Mouse (Mus musculus) midbrain, embryonic 12.5 days (tissue): ENCODE measurements around the gene Ddx27. TPM values are rescaled to one million over a fixed set of nuclear protein-coding genes. Genes with fewer than 3 reads are reported as not detected.

ENCODE experiments used
- ATAC-seq: fragments of 200-750 bp; cut with Nextera tagmentation; 2 replicates; pipeline ENCODE4 v1.8.0; 2017; ENCODE audit warnings: low read depth, moderate TSS enrichment, moderate library complexity; ENCODE audit not compliant: low FRiP score
- H3K27ac ChIP-seq: fragments of 300-500 bp; sonication (generic); replicated peaks from 2 replicates; pipeline ENCODE4 v1.5.1; 2016; ENCODE audit warnings: mild to moderate bottlenecking
- H3K27me3 ChIP-seq: fragments of 300-500 bp; sonication (generic); 2 replicates; pipeline ENCODE4 v1.6.1; 2016; ENCODE audit warnings: mild to moderate bottlenecking
- H3K36me3 ChIP-seq: fragments of 300-500 bp; sonication (generic); 2 replicates; pipeline ENCODE4 v1.6.1; 2016
- H3K4me1 ChIP-seq: fragments of 300-500 bp; sonication (generic); 2 replicates; pipeline ENCODE4 v1.6.1; 2016
- H3K4me2 ChIP-seq: fragments of 300-500 bp; sonication (generic); replicated peaks from 2 replicates; pipeline ENCODE4 v1.6.1; 2016; ENCODE audit warnings: mild to moderate bottlenecking, moderate library complexity
- H3K4me3 ChIP-seq: fragments of 300-500 bp; sonication (generic); 2 replicates; pipeline ENCODE4 v1.5.1; 2016; ENCODE audit warnings: mild to moderate bottlenecking
- H3K9ac ChIP-seq: fragments of 300-500 bp; sonication (generic); replicated peaks from 2 replicates; pipeline ENCODE4 v1.6.1; 2016; ENCODE audit warnings: mild to moderate bottlenecking, moderate library complexity
- H3K9me3 ChIP-seq: fragments of 300-500 bp; sonication (generic); 2 replicates; pipeline ENCODE4 v1.6.1; 2016; ENCODE audit warnings: mild to moderate bottlenecking
- WGBS: fragments of 180-500 bp; shearing (Covaris S2); methylation state at CpG from one replicate; pipeline ENCODE4 v1.1.7; 2016; 5-methylcytosine and 5-hydroxymethylcytosine counted together
- polyA plus RNA-seq: library from polyadenylated mRNA; unstranded; fragments of >200 nt; fragmentation: Nextera tagmentation; extraction: Ambion mirVana; gene quantifications from 2 replicates; pipeline ENCODE4 v1.2.1, GENCODE M21; 2016

Ddx27 gene
- polyA plus RNA-seq: 50.2 and 51.8 TPM in 2 replicates

- Histone ChIP-seq H3K27ac (peak within 1 kb of the TSS; percentile 39; the same call in 1 of the 2 replicates), H3K4me2 (peak within 1 kb of the TSS; percentile 97), H3K36me3 (peaks cover 18% of the 10 kb centered on the region), H3K9me3 (no peaks in the 10 kb centered on the region), H3K4me1 (peaks cover 18% of the 10 kb centered on the region), H3K9ac (peak within 1 kb of the TSS; percentile 82), H3K4me3 (peak within 1 kb of the TSS; percentile 92), H3K27me3 (no peaks in the 10 kb centered on the region)
- ATAC-seq: peak; percentile 89
- WGBS: 3% methylated on average over 37 of the region's 37 CpGs
These were observed at the start of gene Ddx27 for GRCm38 (mm10) chr2:167014702-167015381. Ddx27 (plus strand) TSS chr2:167015193.

DNA sequence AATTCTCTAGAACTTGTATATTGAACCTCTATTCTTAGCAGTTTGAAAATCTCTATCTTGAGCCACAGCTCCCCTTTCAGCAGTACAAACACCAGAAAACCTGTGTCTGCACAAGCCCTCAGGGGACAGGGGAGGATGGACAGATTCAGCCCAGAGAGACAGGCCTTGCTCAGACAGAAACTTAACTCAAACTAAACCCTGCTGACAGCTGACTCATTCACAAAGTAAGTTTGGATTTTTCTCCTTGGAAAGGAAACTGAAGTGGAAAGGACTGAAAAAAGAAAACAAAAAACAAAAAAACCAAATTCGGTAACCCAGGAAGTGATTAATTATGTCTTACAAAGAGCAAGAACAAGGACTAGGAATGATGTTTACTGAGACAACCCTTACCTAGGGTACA, 41.8 kb upstream of the Ddx27 start:
- H3K36me3 ChIP-seq: no peaks in the 10 kb centered on the region
- H3K9me3 ChIP-seq: no peaks in the 10 kb centered on the region
- no peak for ATAC-seq
- H3K4me3 ChIP-seq: no peak overlapping the region
- no peak overlapping the region for H3K4me2 ChIP-seq
- 88% methylated on average over 1 of the region's 1 CpGs for WGBS
- no peak overlapping the region for H3K27ac ChIP-seq
- no peaks in the 10 kb centered on the region for H3K27me3 ChIP-seq
- H3K9ac ChIP-seq: no peak overlapping the region
- H3K4me1 ChIP-seq: peaks cover 7% of the 10 kb centered on the region; the same call in 1 of the 2 replicates

- no peaks in the 10 kb centered on the region for H3K9me3 ChIP-seq
- no peaks in the 10 kb centered on the region for H3K36me3 ChIP-seq
- WGBS: 85% methylated on average over 6 of the region's 6 CpGs
- no peak overlapping the region for H3K27ac ChIP-seq
- no peak overlapping the region for H3K4me3 ChIP-seq
- H3K27me3 ChIP-seq: no peaks in the 10 kb centered on the region
- no peak overlapping the region for H3K9ac ChIP-seq
- peaks cover 7% of the 10 kb centered on the region; the same call in 1 of the 2 replicates for H3K4me1 ChIP-seq
- H3K4me2 ChIP-seq: no peak overlapping the region
- ATAC-seq: no peak
These were observed 40.7 kb upstream of the Ddx27 start for GRCm38 (mm10) chr2:166974177-166974872.

DNA sequence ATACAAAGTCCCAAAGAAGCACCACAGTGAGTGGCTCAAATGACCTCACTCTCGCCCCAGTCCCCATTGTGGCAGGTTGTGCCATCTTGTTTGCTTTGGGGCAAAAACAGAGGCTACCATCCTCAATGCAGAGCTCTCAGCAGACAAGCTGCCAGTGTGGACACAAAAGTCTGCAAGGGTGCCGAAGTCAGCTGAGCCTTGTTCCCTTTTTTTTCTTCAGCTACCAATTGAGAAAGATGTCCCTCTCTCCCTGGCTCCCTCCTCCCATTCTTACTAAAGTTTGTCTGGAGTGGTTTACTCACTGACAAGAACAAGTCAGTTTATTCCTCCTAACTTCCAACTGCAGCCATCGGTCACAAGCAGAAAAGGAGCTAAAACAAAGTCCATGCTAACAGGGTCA, 38.6 kb upstream of the Ddx27 start:
- no peak overlapping the region for H3K4me3 ChIP-seq
- H3K4me1 ChIP-seq: peaks cover 7% of the 10 kb centered on the region; the same call in 1 of the 2 replicates
- H3K27ac ChIP-seq: no peak overlapping the region
- H3K27me3 ChIP-seq: no peaks in the 10 kb centered on the region
- no peaks in the 10 kb centered on the region for H3K36me3 ChIP-seq
- WGBS: 81% methylated on average over 3 of the region's 3 CpGs
- H3K4me2 ChIP-seq: no peak overlapping the region
- no peak for ATAC-seq
- no peaks in the 10 kb centered on the region for H3K9me3 ChIP-seq
- H3K9ac ChIP-seq: no peak overlapping the region

- H3K4me1 ChIP-seq: peaks cover 7% of the 10 kb centered on the region; the same call in 1 of the 2 replicates
- ATAC-seq: no peak
- no peak overlapping the region for H3K4me2 ChIP-seq
- H3K9me3 ChIP-seq: no peaks in the 10 kb centered on the region
- H3K27ac ChIP-seq: no peak overlapping the region
- no peak overlapping the region for H3K9ac ChIP-seq
- H3K4me3 ChIP-seq: no peak overlapping the region
- no peaks in the 10 kb centered on the region for H3K36me3 ChIP-seq
- WGBS: 82% methylated on average over 3 of the region's 3 CpGs
- no peaks in the 10 kb centered on the region for H3K27me3 ChIP-seq
These were observed 37.5 kb upstream of the Ddx27 start for GRCm38 (mm10) chr2:166977490-166977889.

DNA sequence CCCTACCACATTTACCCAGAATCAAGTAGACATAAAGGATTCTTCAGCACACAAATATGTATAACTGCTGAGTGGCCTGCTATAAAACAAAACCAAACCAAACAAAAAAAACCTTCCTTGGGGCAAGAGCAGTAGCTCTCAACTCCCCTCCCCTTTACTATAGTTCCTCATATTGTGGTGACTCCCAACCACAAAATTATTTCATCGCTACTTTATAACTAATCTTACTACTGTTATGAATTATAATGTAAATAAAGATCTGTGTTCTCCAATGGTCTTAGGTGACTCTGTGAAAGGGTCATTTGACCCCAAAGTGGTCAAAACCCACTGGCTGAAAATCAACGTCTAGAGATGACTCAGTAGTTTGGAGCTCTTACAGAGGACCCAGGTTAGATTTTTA, 34.8 kb upstream of the Ddx27 start:
- Histone ChIP-seq H3K9me3 (no peaks in the 10 kb centered on the region), H3K4me1 (peaks cover 7% of the 10 kb centered on the region; the same call in 1 of the 2 replicates), H3K4me2 (no peak overlapping the region), H3K9ac (no peak overlapping the region), H3K27me3 (no peaks in the 10 kb centered on the region), H3K36me3 (no peaks in the 10 kb centered on the region), H3K27ac (no peak overlapping the region), H3K4me3 (no peak overlapping the region)
- WGBS: 92% methylated on average over 2 of the region's 2 CpGs
- no peak for ATAC-seq

DNA sequence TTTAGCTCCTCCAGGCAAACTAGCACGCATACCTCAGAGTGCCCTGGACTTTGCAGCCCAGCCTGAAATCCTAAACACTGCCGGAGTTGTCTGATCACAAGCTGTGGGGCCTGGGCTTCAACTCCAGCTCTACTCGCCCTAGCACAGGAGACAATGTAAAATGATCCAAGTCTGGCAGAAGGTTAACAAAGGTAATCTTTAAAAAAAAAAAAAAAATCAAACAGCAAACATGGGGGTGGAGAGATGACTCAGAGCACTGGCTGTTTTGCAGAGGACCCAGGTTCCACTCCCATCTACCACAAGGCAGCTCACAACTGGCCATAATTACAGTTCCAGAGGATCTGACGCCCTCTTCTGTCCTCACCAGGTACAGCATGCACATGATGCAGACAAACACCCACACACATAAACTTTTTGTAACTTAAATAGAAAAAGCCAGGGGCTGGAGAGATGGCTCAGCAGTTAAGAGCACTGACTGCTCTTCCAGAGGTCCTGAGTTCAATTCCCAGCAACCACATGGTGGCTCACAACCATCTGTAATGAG, 31.6 kb upstream of the Ddx27 start:
- Histone ChIP-seq H3K4me2 (no peak overlapping the region), H3K4me1 (no peaks in the 10 kb centered on the region), H3K9ac (no peak overlapping the region), H3K27me3 (no peaks in the 10 kb centered on the region), H3K36me3 (no peaks in the 10 kb centered on the region), H3K27ac (no peak overlapping the region), H3K4me3 (no peak overlapping the region), H3K9me3 (no peaks in the 10 kb centered on the region)
- no peak for ATAC-seq
- WGBS: 88% methylated on average over 4 of the region's 4 CpGs

GRCm38 (mm10) chr2:166990861-166991260, 24.1 kb upstream of the Ddx27 start:
- no peak overlapping the region for H3K4me3 ChIP-seq
- no peak for ATAC-seq
- no peak overlapping the region for H3K27ac ChIP-seq
- WGBS: 91% methylated on average over 7 of the region's 7 CpGs
- H3K4me1 ChIP-seq: peaks cover 33% of the 10 kb centered on the region
- no peaks in the 10 kb centered on the region for H3K36me3 ChIP-seq
- H3K9ac ChIP-seq: no peak overlapping the region
- H3K4me2 ChIP-seq: no peak overlapping the region
- no peaks in the 10 kb centered on the region for H3K27me3 ChIP-seq
- H3K9me3 ChIP-seq: no peaks in the 10 kb centered on the region

DNA sequence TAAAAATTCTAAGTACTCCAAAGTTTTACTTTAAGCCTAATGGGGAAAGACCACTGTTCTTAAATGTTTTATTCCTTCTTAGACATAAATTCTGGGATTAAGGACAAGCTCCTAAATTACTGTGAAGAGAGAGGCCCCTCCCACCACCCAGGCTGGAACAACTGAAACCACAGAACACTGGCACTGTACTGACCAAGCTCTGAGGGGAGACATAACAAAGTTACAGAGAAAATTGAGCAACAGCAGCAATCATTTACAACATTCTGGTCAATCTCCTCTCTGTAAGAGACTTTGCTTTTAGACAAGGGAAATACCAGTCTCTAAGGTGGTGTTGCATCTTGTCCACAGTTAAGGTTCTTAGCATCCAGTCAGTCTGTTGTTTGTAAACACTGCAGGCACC, 23.0 kb upstream of the Ddx27 start:
- no peaks in the 10 kb centered on the region for H3K9me3 ChIP-seq
- H3K9ac ChIP-seq: no peak overlapping the region
- no peak overlapping the region for H3K4me2 ChIP-seq
- H3K4me3 ChIP-seq: no peak overlapping the region
- H3K4me1 ChIP-seq: peaks cover 38% of the 10 kb centered on the region
- no peaks in the 10 kb centered on the region for H3K36me3 ChIP-seq
- no peak overlapping the region for H3K27ac ChIP-seq
- no peak for ATAC-seq
- H3K27me3 ChIP-seq: no peaks in the 10 kb centered on the region

- H3K36me3 ChIP-seq: no peaks in the 10 kb centered on the region
- no peaks in the 10 kb centered on the region for H3K9me3 ChIP-seq
- peak overlapping the region; percentile 98 for H3K27ac ChIP-seq
- H3K27me3 ChIP-seq: no peaks in the 10 kb centered on the region
- peaks cover 38% of the 10 kb centered on the region for H3K4me1 ChIP-seq
- ATAC-seq: peak; percentile 9
- peak overlapping the region; percentile 99 for H3K9ac ChIP-seq
- peak overlapping the region; percentile 99 for H3K4me3 ChIP-seq
- 6% methylated on average over 28 of the region's 28 CpGs for WGBS
- H3K4me2 ChIP-seq: peak overlapping the region; percentile 94
These were observed 19.8 kb upstream of the Ddx27 start for GRCm38 (mm10) chr2:166995021-166995795.

- Histone ChIP-seq H3K9ac (peak within 1 kb of the TSS; percentile 99), H3K27ac (peak within 1 kb of the TSS; percentile 98), H3K4me3 (peak within 1 kb of the TSS; percentile 99), H3K4me1 (peaks cover 38% of the 10 kb centered on the region), H3K4me2 (peak within 1 kb of the TSS; percentile 94), H3K9me3 (no peaks in the 10 kb centered on the region), H3K36me3 (no peaks in the 10 kb centered on the region), H3K27me3 (no peaks in the 10 kb centered on the region)
- under 1% methylated on average over 84 of the region's 88 CpGs for WGBS
- ATAC-seq: peak; percentile 100
These were observed 19.0 kb upstream of the Ddx27 start, which contains the start of gene Stau1 for GRCm38 (mm10) chr2:166995796-166996532. Stau1 (minus strand) TSS chr2:166996299.
